Mouse (Mus musculus) midbrain, postnatal 0 days (tissue): ENCODE data around the gene Hist1h3i. TPM values are rescaled to one million over a fixed set of nuclear protein-coding genes. Genes with fewer than 3 reads are reported as not detected.
"Not testable (repeated sequence)": the region's sequence is repeated elsewhere in the genome, so short reads cannot be mapped to it uniquely, and the experiment has no call there.

ENCODE experiments used
- ATAC-seq: fragments of 200-750 bp; cut with Nextera tagmentation; 2 replicates; pipeline ENCODE4 v1.8.0; 2017; ENCODE audit warnings: moderate number of reproducible peaks, mild to moderate bottlenecking, moderate TSS enrichment, moderate library complexity; ENCODE audit not compliant: low FRiP score
- DNase-seq: peaks from one replicate; pipeline ENCODE4 v3.0.0-alpha.2; 2015; ENCODE audit warnings: low spot score
- H3K27ac ChIP-seq: fragments of 300-500 bp; sonication (generic); 2 replicates; pipeline ENCODE4 v1.5.1; 2014; ENCODE audit warnings: low read depth, mild to moderate bottlenecking, low read length, mixed read lengths
- H3K27me3 ChIP-seq: fragments of 300-500 bp; sonication (generic); 2 replicates; pipeline ENCODE4 v1.6.1; 2014; ENCODE audit warnings: low read length, control low read depth, mixed read lengths; ENCODE audit not compliant: insufficient read depth
- H3K36me3 ChIP-seq: fragments of 300-500 bp; sonication (generic); 2 replicates; pipeline ENCODE4 v1.6.1; 2014; ENCODE audit warnings: low read length, control low read depth, mixed read lengths; ENCODE audit not compliant: insufficient read depth
- H3K4me1 ChIP-seq: fragments of 300-500 bp; sonication (generic); 2 replicates; pipeline ENCODE4 v1.6.1; 2014; ENCODE audit warnings: mild to moderate bottlenecking, control low read depth, antibody characterized with exemption, low read length, mixed read lengths; ENCODE audit not compliant: insufficient read depth
- H3K4me2 ChIP-seq: fragments of 300-500 bp; sonication (generic); 2 replicates; pipeline ENCODE4 v1.6.1; 2014; ENCODE audit warnings: low read depth, mild to moderate bottlenecking, low read length, mixed read lengths; ENCODE audit not compliant: poor library complexity, severe bottlenecking
- H3K4me3 ChIP-seq: fragments of 300-500 bp; sonication (generic); 2 replicates; pipeline ENCODE4 v1.5.1; 2014; ENCODE audit warnings: low read depth, mild to moderate bottlenecking, low read length, moderate library complexity
- H3K9ac ChIP-seq: fragments of 300-500 bp; sonication (generic); replicated peaks from 2 replicates; pipeline ENCODE4 v1.6.1; 2014; ENCODE audit warnings: mild to moderate bottlenecking, low read length, moderate library complexity, mixed read lengths; ENCODE audit not compliant: poor library complexity, severe bottlenecking
- H3K9me3 ChIP-seq: fragments of 300-500 bp; sonication (generic); 2 replicates; pipeline ENCODE4 v1.6.1; 2016; ENCODE audit warnings: low read length, control low read depth
- CTCF ChIP-seq: IDR thresholded peaks from 2 replicates; pipeline ENCODE4 v1.5.1; 2016; ENCODE audit warnings: antibody characterized with exemption, mild to moderate bottlenecking
- WGBS: fragments of 180-500 bp; shearing (Covaris S2); extraction: QIAGEN DNeasy Blood & Tissue Kit; methylation state at CpG from one replicate; pipeline ENCODE4 v1.1.7; 2014; 5-methylcytosine and 5-hydroxymethylcytosine counted together
- polyA plus RNA-seq: library from polyadenylated mRNA; unstranded; fragments of >200 nt; fragmentation: Nextera tagmentation; extraction: Ambion mirVana; gene quantifications from 2 replicates; pipeline ENCODE4 v1.2.1, GENCODE M21; 2015
- total RNA-seq: library from RNA; depleted of rRNA; stranded (reverse); fragments of >200 nt; gene quantifications from 2 replicates; pipeline ENCODE4 v1.2.3, GENCODE M21; 2014

Hist1h3i gene
- total and polyA plus RNA-seq, 2 experiments from 2014 or later, result 10.0 to 525 TPM

- Histone ChIP-seq H3K9me3 (no peaks in the 10 kb centered on the region), H3K9ac (no peak overlapping the region), H3K36me3 (no peaks in the 10 kb centered on the region), H3K27me3 (no peaks in the 10 kb centered on the region), H3K4me3 (peak overlapping the region; percentile 36), H3K27ac (no peak overlapping the region), H3K4me2 (peak overlapping the region; percentile 52), H3K4me1 (peaks cover 4% of the 10 kb centered on the region; the same call in 1 of the 2 replicates)
- 14% methylated on average over 13 of the region's 21 CpGs for WGBS
- ATAC-seq (peak; percentile 24), DNase-seq (no peak)
- no peak for TF ChIP-seq CTCF
Observed at GRCm38 (mm10) chr13:21787760-21788593, 4.8 kb upstream of the Hist1h3i start.

GRCm38 (mm10) chr13:21786899-21787629, 3.9 kb upstream of the Hist1h3i start, which contains the start of the genes Hist1h2an and Hist1h2bp:
Gene Hist1h2an (minus strand): TSS chr13:21787218.
Gene Hist1h2bp (plus strand): TSS chr13:21787461.
- H3K36me3 ChIP-seq, H3K4me1 ChIP-seq, H3K27ac ChIP-seq, H3K27me3 ChIP-seq, H3K9me3 ChIP-seq, H3K9ac ChIP-seq: not testable (repeated sequence)
- peak; percentile 100 for DNase-seq
- H3K4me3 ChIP-seq, result peak within 1 kb of the TSS; percentile 36
- 1% methylated on average over 33 of the region's 63 CpGs for WGBS
- ATAC-seq, result peak; percentile 94
- peak within 1 kb of the TSS; percentile 52 for H3K4me2 ChIP-seq

DNA sequence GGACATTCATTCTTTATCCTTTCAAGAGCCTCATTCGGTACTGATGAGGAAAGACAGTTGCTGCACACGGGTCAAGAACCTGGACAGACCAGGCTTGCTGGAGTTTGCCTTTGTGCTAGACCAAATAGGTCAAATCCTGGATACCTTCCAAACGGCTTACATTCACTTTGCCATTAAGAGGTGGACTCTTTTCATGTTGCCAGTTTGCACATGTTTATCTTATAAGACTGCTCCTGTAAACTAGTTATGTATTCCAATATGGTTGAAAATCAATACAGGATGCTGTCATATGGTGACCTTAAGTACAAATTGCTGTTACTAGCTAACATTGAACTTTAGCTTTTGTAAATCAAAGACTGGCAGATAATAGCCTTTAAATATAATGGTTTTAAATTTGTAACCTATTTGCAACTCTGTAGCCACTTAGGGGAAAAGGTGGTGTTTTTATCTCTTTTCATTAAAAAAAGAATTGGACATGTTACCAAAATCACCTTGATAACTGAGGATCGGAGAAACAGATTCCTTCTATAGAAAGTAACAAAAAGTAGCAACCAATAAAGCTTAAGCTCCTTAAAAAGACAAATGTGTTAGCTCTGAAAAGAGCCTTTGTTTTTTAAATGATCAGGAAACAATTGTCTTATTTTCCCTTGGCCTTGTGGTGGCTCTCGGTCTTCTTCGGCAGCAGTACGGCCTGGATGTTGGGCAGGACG, 3.2 kb upstream of the Hist1h3i start:
- H3K4me2 ChIP-seq, result peak overlapping the region; percentile 52
- H3K27ac ChIP-seq, result no peak overlapping the region
- H3K9ac ChIP-seq, result no peak overlapping the region
- H3K4me1 ChIP-seq, result peaks cover 4% of the 10 kb centered on the region; the same call in 1 of the 2 replicates
- no peak for TF ChIP-seq CTCF
- no peaks in the 10 kb centered on the region for H3K27me3 ChIP-seq
- ATAC-seq (no peak), DNase-seq (no peak)
- WGBS, result 4% methylated on average over 8 of the region's 8 CpGs
- peak overlapping the region; percentile 36 for H3K4me3 ChIP-seq
- H3K9me3 ChIP-seq, result no peaks in the 10 kb centered on the region
- no peaks in the 10 kb centered on the region for H3K36me3 ChIP-seq

GRCm38 (mm10) chr13:21784311-21784710, 1.1 kb upstream of the Hist1h3i start:
- WGBS, result 26% methylated on average over 6 of the region's 6 CpGs
- no peak overlapping the region for H3K27ac ChIP-seq
- ATAC-seq, result no peak
- H3K4me2 ChIP-seq, result no peak overlapping the region
- no peak overlapping the region for H3K4me3 ChIP-seq
- no peak for DNase-seq
- no peak overlapping the region for H3K9ac ChIP-seq
- no peaks in the 10 kb centered on the region for H3K27me3 ChIP-seq
- no peaks in the 10 kb centered on the region for H3K36me3 ChIP-seq
- no peak for TF ChIP-seq CTCF
- H3K9me3 ChIP-seq, result no peaks in the 10 kb centered on the region
- peaks cover 11% of the 10 kb centered on the region for H3K4me1 ChIP-seq

DNA sequence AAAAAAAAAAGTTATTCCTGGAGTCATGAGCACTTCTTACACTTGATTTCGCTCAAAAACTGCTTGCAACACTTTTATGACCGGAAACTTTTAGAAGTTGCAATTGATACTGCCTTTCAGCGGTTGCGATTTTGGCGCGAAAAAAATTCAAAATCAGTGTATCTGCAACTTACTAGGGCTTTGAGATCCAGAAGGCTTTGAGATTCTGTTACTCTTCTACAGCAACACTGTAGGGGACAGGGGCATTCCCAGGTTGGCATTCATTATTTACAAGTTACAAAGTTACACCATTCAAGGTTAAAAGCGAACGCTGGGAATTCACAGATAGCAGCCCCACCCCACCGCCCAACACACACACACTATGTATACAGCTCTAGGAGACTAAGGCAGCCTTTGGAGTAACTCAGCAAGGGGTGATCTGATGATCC, 578 bp upstream of the Hist1h3i start:
- H3K9ac ChIP-seq, result no peak overlapping the region
- H3K27ac ChIP-seq, result no peak overlapping the region
- no peaks in the 10 kb centered on the region for H3K27me3 ChIP-seq
- peak overlapping the region; percentile 44 for H3K4me2 ChIP-seq
- H3K36me3 ChIP-seq, result no peaks in the 10 kb centered on the region
- H3K4me1 ChIP-seq, result peaks cover 11% of the 10 kb centered on the region
- ATAC-seq (no peak), DNase-seq (peak; percentile 61)
- WGBS, result 3% methylated on average over 9 of the region's 9 CpGs
- no peaks in the 10 kb centered on the region for H3K9me3 ChIP-seq
- TF ChIP-seq CTCF, result no peak
- peak overlapping the region; percentile 37 for H3K4me3 ChIP-seq

GRCm38 (mm10) chr13:21782361-21783254, 562 bp downstream of the Hist1h3i start:
- ATAC-seq, H3K9me3 ChIP-seq, H3K27me3 ChIP-seq, H3K36me3 ChIP-seq, H3K27ac ChIP-seq: not testable (repeated sequence)
- H3K9ac ChIP-seq, result peak overlapping the region; percentile 46
- peak overlapping the region; percentile 67 for H3K4me2 ChIP-seq
- 2% methylated on average over 14 of the region's 35 CpGs for WGBS
- H3K4me1 ChIP-seq, result peaks cover 11% of the 10 kb centered on the region
- H3K4me3 ChIP-seq, result peak overlapping the region; percentile 37
- peak; percentile 26 for DNase-seq
